Mouse (Mus musculus) G1E (cell line): ENCODE data around the gene Oxsr1.

ENCODE experiments used
- CTCF ChIP-seq: IDR thresholded peaks from 2 replicates; pipeline ENCODE4 v1.5.1; 2012; ENCODE audit warnings: low read depth, low read length, inconsistent platforms, mixed read lengths
- GATA1 ChIP-seq: IDR thresholded peaks from 2 replicates; pipeline ENCODE4 v1.6.1; 2012; ENCODE audit warnings: borderline replicate concordance, low read length, inconsistent platforms, mixed read lengths
- POLR2AphosphoS5 ChIP-seq: IDR thresholded peaks from 2 replicates; pipeline ENCODE4 v1.6.1; 2012; ENCODE audit warnings: low read depth, low read length, inconsistent platforms; ENCODE audit not compliant: insufficient replicate concordance
- TAL1 ChIP-seq: conservative IDR thresholded peaks from 2 replicates; pipeline ENCODE4 v1.6.1; 2012; ENCODE audit warnings: low read depth, low read length, inconsistent platforms, mixed read lengths

- TF ChIP-seq TAL1 = no peak
- no peak for TF ChIP-seq CTCF
- no peak for TF ChIP-seq GATA1
- TF ChIP-seq POLR2AphosphoS5 = no peak
Measured at GRCm38 (mm10) chr9:119365284-119365683, 43.1 kb upstream of the Oxsr1 start, which contains the start of gene Slc22a14.
